Mouse (Mus musculus) hematopoietic multipotent progenitor cell, adult 10-12 weeks (in vitro differentiated cells): ENCODE measurements around the gene Gm10147. TPM values are rescaled to one million over a fixed set of nuclear protein-coding genes. Genes with fewer than 3 reads are reported as not detected.

Experiments used
- polyA plus RNA-seq: library from polyadenylated mRNA; stranded (reverse); fragments of >175 nt; gene quantifications from 2 replicates; pipeline ENCODE4 v1.2.3, GENCODE M21; 2012; ENCODE audit warnings: low replicate concordance

Gene Gm10147
- polyA plus RNA-seq = not detected in 2 replicates

DNA sequence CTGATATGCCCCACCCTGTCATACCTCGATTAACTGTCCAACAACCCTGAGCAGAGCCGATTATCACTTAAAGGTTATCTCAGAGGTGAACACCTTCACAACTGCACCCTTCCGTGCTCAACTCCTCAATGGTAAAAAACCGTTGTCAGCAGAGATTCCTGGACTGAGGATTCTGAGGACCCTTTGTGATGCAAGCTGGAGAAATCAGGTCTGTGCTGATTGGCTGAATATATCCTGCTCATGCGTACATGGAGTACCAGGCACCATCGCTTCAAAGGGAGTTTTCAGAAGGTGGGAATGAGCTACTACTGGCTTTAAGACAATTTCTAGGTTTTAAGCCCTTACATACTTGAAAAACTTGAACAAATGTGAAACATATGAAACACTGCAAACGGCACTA, at the start of gene Gm10147:
TSS of gene Gm10147 (minus strand) at position 101 of the 400 bp plus-strand sequence.

